Mouse (Mus musculus) lung, postnatal 0 days (tissue): Measurements from ENCODE around the gene Sod1.

ENCODE experiments used
- CTCF ChIP-seq: IDR thresholded peaks from 2 replicates; pipeline ENCODE4 v1.5.1; 2016; ENCODE audit warnings: antibody characterized with exemption, mild to moderate bottlenecking
- EP300 ChIP-seq: IDR thresholded peaks from 2 replicates; pipeline ENCODE4 v1.6.1; 2016; ENCODE audit warnings: antibody characterized with exemption, mild to moderate bottlenecking, control low read depth

GRCm38 (mm10) chr16:90210717-90211116, 9.8 kb upstream of the Sod1 start:
- TF ChIP-seq CTCF, result no peak
- TF ChIP-seq EP300, result peak; percentile 76
